Mouse (Mus musculus): ENCODE data around the gene Opn1mw. TPM values are rescaled to one million over a fixed set of nuclear protein-coding genes. Genes with fewer than 3 reads are reported as not detected.

Opn1mw gene
- not detected for polyA plus RNA-seq (2012; fragmentation: generic; extraction: Trizol)

DNA sequence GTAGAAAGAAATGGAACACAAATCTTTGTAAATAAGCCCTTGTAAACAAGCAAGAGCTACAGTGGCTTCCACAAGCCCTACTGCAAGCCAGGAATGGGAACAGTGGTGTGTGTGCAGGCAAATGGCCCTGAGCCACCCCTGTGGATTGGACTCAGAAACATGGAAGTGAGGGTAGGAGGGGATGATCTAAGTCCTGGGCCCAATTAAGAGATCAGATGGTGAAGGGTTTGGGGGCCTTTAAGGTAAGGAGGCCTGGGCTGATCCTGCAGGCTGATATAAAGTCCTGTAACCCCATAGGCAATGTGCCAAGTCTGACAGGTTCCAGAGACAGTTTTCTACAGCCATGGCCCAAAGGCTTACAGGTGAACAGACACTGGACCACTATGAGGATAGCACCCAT, at the start of gene Opn1mw:
Gene Opn1mw (plus strand): TSS at position 301 of the 400 bp plus-strand sequence.
- no peaks in the 10 kb centered on the region for H3K27me3 ChIP-seq (ENCODE audit: control insufficient read depth, insufficient read depth, insufficient read length)
- no peak within 1 kb of the TSS for H3K4me3 ChIP-seq
- no peak for TF ChIP-seq MYOG (IDR thresholded peaks at IDR 0.05; ENCODE audit: control insufficient read depth in 1 of 3, insufficient read depth in 1 of 3, insufficient read length in 2 of 3, low read depth in 2 of 3)
- TF ChIP-seq E2F4 (IDR thresholded peaks at IDR 0.05; ENCODE audit: insufficient read depth): no peak
- no peak for TF ChIP-seq POLR2AphosphoS2 (IDR thresholded peaks at IDR 0.05; ENCODE audit: insufficient read length, low read depth)
- no peak for TF ChIP-seq POLR2A (IDR thresholded peaks at IDR 0.05; ENCODE audit: insufficient read length, low read depth)
- TF ChIP-seq USF1 (IDR thresholded peaks at IDR 0.05; ENCODE audit: low read depth): no peak
- no peaks in the 10 kb centered on the region for H3K79me2 ChIP-seq (ENCODE audit: control insufficient read depth, insufficient read depth)
- no peak within 1 kb of the TSS for H3ac ChIP-seq (ENCODE audit: control insufficient read depth, insufficient read length)
- no peaks in the 10 kb centered on the region for H3K36me3 ChIP-seq (ENCODE audit: control insufficient read depth, insufficient read depth)
- no peak within 1 kb of the TSS for H3K4me2 ChIP-seq (ENCODE audit: low read depth)

DNA sequence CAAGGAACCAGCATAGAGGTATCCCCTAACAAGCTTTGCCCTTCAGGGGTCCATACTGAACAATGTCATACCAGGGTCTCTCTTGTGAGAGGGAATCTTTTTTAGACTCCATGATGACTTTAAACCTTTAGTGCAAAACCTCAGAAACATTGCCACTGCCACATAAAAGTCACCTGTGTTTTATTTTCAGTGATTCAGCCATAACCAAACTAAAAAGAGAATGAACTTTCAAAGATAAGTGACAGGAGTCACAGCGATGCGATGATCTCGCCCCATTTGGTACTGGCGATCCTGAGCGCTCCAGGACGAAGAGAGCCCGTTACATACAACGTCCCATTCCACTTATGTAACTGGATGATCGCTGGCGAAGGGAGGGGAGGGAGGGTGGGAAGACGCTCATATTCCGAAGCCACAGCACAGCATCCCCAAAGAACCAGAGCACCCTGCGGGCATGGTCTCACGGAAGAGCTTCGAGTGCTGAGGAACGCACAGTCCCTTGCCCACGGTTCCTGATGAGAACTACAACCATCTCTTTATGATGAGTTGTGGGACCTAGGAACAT, 42.9 kb upstream of the Opn1mw start:
- H3K4me2 ChIP-seq (ENCODE audit: low read depth): peak overlapping the region; percentile 75
- H3K36me3 ChIP-seq (ENCODE audit: control insufficient read depth, insufficient read depth): no peaks in the 10 kb centered on the region
- TF ChIP-seq MYOD1 (IDR thresholded peaks at IDR 0.05; ENCODE audit: control insufficient read depth in 1 of 3, insufficient read length in 2 of 3, low read depth in 2 of 3): no peak
- TF ChIP-seq POLR2AphosphoS2 (IDR thresholded peaks at IDR 0.05; ENCODE audit: insufficient read length, low read depth): no peak
- TF ChIP-seq REST (IDR thresholded peaks at IDR 0.05; ENCODE audit: insufficient read depth, insufficient read length): no peak
- no peaks in the 10 kb centered on the region for H3K27me3 ChIP-seq (ENCODE audit: control insufficient read depth, insufficient read depth, insufficient read length)
- H3K79me2 ChIP-seq (ENCODE audit: control insufficient read depth, insufficient read depth): peaks cover 54% of the 10 kb centered on the region
- peak overlapping the region; percentile 44 for H3K4me3 ChIP-seq
- H3ac ChIP-seq (ENCODE audit: control insufficient read depth, insufficient read length): peak overlapping the region; percentile 63

DNA sequence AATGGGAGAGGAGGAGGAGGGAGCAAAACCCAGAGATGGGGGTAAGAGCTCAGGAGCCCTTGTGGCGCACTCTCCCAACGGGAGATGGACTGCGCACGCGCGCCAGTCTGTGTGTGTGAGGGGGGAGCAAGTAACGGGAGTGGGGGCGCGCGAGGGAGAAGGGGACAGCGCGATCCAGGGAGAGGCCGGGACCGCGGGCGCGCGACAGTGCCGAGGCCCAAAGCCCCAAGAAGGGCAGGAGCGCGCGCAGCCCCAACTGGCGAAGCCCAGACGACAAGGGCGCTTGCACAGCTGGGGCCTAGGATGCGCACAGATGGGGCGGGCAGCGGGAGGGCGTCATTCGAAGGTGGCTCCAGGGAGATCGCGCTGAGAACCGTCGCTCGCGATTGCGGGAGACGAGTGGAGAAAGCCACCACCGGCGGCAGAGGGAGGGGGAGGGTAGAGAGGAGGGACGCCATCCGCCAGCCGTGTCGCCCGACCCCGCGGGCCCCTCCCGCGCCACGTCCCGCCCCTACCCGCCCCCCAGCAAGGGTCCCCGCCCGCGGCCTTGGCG, 42.2 kb upstream of the Opn1mw start:
- Histone ChIP-seq H3K4me3 (peak overlapping the region; percentile 44), H3ac (ENCODE audit: control insufficient read depth, insufficient read length) (peak overlapping the region; percentile 63), H3K4me2 (ENCODE audit: low read depth) (peak overlapping the region; percentile 75), H3K36me3 (ENCODE audit: control insufficient read depth, insufficient read depth) (no peaks in the 10 kb centered on the region), H3K27me3 (ENCODE audit: control insufficient read depth, insufficient read depth, insufficient read length) (no peaks in the 10 kb centered on the region), H3K79me2 (ENCODE audit: control insufficient read depth, insufficient read depth) (peaks cover 48% of the 10 kb centered on the region)
- no peak for TF ChIP-seq E2F4 (IDR thresholded peaks at IDR 0.05; ENCODE audit: insufficient read depth)
- TF ChIP-seq MYOG (IDR thresholded peaks at IDR 0.05; ENCODE audit: control insufficient read depth in 1 of 3, insufficient read depth in 1 of 3, insufficient read length in 2 of 3, low read depth in 2 of 3): peak in 1 of 3 experiments; percentile 9

DNA sequence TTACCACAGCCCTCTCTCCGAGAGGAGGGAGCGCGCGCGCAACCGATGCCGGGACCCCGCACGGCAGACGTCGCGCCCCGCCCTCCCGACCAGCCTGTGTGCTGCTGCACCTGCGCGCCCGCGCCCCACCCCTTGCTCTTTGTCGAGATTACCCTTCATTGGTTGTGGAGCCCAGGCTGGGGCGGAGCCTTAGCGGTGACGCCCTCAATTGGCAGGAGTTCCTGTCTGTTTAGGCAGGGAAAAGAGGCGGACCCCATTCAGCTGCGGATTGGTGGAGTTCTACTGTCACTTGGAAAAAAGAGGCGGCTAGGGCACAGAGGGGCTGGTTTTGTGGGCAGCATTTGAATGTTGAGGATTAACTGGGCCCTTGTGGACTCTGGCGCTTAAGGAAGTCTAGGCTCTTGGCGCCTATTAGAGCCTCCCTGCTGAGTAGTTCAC, 41.6 kb upstream of the Opn1mw start:
- TF ChIP-seq TCF12 (IDR thresholded peaks at IDR 0.05; ENCODE audit: insufficient read depth, poor library complexity, severe bottlenecking): no peak
- TF ChIP-seq MYOG (IDR thresholded peaks at IDR 0.05; ENCODE audit: control insufficient read depth in 1 of 3, insufficient read depth in 1 of 3, insufficient read length in 2 of 3, low read depth in 2 of 3): peak in 1 of 3 experiments; percentile 33
- no peak for TF ChIP-seq TCF3 (IDR thresholded peaks at IDR 0.05; ENCODE audit: insufficient read length, low read depth)
- peak in 2 of 3 experiments; percentile 6 to 40 for TF ChIP-seq MYOD1 (IDR thresholded peaks at IDR 0.05; ENCODE audit: control insufficient read depth in 1 of 3, insufficient read length in 2 of 3, low read depth in 2 of 3)
- TF ChIP-seq POLR2A (IDR thresholded peaks at IDR 0.05; ENCODE audit: insufficient read length, low read depth): peak; percentile 10
- TF ChIP-seq SRF (IDR thresholded peaks at IDR 0.05; ENCODE audit: control insufficient read depth, insufficient read length, low read depth): no peak
- no peak for TF ChIP-seq MAX (IDR thresholded peaks at IDR 0.05; ENCODE audit: low read depth)
- TF ChIP-seq E2F4 (IDR thresholded peaks at IDR 0.05; ENCODE audit: insufficient read depth): no peak
- no peak for TF ChIP-seq REST (IDR thresholded peaks at IDR 0.05; ENCODE audit: insufficient read depth, insufficient read length)
- TF ChIP-seq CEBPB (IDR thresholded peaks at IDR 0.05; ENCODE audit: insufficient read depth, poor library complexity, severe bottlenecking): no peak
- no peak for TF ChIP-seq USF1 (IDR thresholded peaks at IDR 0.05; ENCODE audit: low read depth)
- TF ChIP-seq POLR2AphosphoS2 (IDR thresholded peaks at IDR 0.05; ENCODE audit: insufficient read length, low read depth): no peak
- Histone ChIP-seq H3ac (ENCODE audit: control insufficient read depth, insufficient read length) (peak overlapping the region; percentile 63), H3K36me3 (ENCODE audit: control insufficient read depth, insufficient read depth) (no peaks in the 10 kb centered on the region), H3K79me2 (ENCODE audit: control insufficient read depth, insufficient read depth) (peaks cover 42% of the 10 kb centered on the region), H3K4me2 (ENCODE audit: low read depth) (peak overlapping the region; percentile 65), H3K27me3 (ENCODE audit: control insufficient read depth, insufficient read depth, insufficient read length) (no peaks in the 10 kb centered on the region), H3K4me3 (peak overlapping the region; percentile 44)

DNA sequence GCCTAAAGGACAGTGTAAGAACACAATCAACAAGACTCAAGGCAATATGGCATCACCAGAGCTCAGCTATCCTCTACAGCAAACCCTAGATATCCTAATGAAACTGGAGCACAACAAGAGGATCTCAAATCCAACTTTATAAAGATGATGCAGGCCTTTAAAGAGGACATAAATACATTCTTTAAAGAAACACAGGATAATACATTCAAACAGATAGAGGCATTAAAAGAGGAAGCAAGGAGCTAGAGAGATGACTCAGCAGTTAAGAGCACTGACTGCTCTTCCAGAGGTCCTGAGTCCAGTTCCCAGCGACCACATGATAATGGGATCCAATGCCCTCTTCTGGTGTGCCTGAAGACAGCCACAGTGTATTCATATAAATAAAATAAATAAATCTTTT, 32.1 kb upstream of the Opn1mw start:
- Histone ChIP-seq H3K4me2 (ENCODE audit: low read depth) (no peak overlapping the region), H3ac (ENCODE audit: control insufficient read depth, insufficient read length) (no peak overlapping the region), H3K4me3 (no peak overlapping the region), H3K36me3 (ENCODE audit: control insufficient read depth, insufficient read depth) (no peaks in the 10 kb centered on the region), H3K27me3 (ENCODE audit: control insufficient read depth, insufficient read depth, insufficient read length) (no peaks in the 10 kb centered on the region), H3K79me2 (ENCODE audit: control insufficient read depth, insufficient read depth) (no peaks in the 10 kb centered on the region)
- TF ChIP-seq REST (IDR thresholded peaks at IDR 0.05; ENCODE audit: insufficient read depth, insufficient read length): no peak
- no peak for TF ChIP-seq MAX (IDR thresholded peaks at IDR 0.05; ENCODE audit: low read depth)
- no peak for TF ChIP-seq MYOD1 (IDR thresholded peaks at IDR 0.05; ENCODE audit: control insufficient read depth in 1 of 3, insufficient read length in 2 of 3, low read depth in 2 of 3)
- no peak for TF ChIP-seq TCF12 (IDR thresholded peaks at IDR 0.05; ENCODE audit: insufficient read depth, poor library complexity, severe bottlenecking)
- no peak for TF ChIP-seq TCF3 (IDR thresholded peaks at IDR 0.05; ENCODE audit: insufficient read length, low read depth)
- TF ChIP-seq CEBPB (IDR thresholded peaks at IDR 0.05; ENCODE audit: insufficient read depth, poor library complexity, severe bottlenecking): no peak
- TF ChIP-seq POLR2A (IDR thresholded peaks at IDR 0.05; ENCODE audit: insufficient read length, low read depth): no peak
- TF ChIP-seq E2F4 (IDR thresholded peaks at IDR 0.05; ENCODE audit: insufficient read depth): no peak
- TF ChIP-seq SRF (IDR thresholded peaks at IDR 0.05; ENCODE audit: control insufficient read depth, insufficient read length, low read depth): no peak
- TF ChIP-seq MYOG (IDR thresholded peaks at IDR 0.05; ENCODE audit: control insufficient read depth in 1 of 3, insufficient read depth in 1 of 3, insufficient read length in 2 of 3, low read depth in 2 of 3): no peak
- no peak for TF ChIP-seq USF1 (IDR thresholded peaks at IDR 0.05; ENCODE audit: low read depth)
- TF ChIP-seq POLR2AphosphoS2 (IDR thresholded peaks at IDR 0.05; ENCODE audit: insufficient read length, low read depth): no peak
